Mouse (Mus musculus) forebrain, embryonic 14.5 days (tissue): ENCODE measurements around the gene Metrn. TPM values are rescaled to one million over a fixed set of nuclear protein-coding genes. Genes with fewer than 3 reads are reported as not detected.
"Not testable (repeated sequence)": the region's sequence is repeated elsewhere in the genome, so short reads cannot be mapped to it uniquely, and the experiment has no call there.

Experiments used
- ATAC-seq: fragments of 200-750 bp; cut with Nextera tagmentation; 2 replicates; pipeline ENCODE4 v1.8.0; 2017; ENCODE audit warnings: mild to moderate bottlenecking, moderate library complexity
- DNase-seq: peaks from one replicate; pipeline ENCODE4 v3.0.0-alpha.2; 2015; ENCODE audit warnings: low spot score
- H3K27ac ChIP-seq: fragments of 300-500 bp; sonication (generic); 2 replicates; pipeline ENCODE4 v1.5.1; 2014; ENCODE audit warnings: low read depth, mild to moderate bottlenecking, control low read depth, low read length, moderate library complexity
- H3K27me3 ChIP-seq: fragments of 300-500 bp; sonication (generic); replicated peaks from 2 replicates; pipeline ENCODE4 v1.6.1; 2014; ENCODE audit warnings: low read length, control low read depth, mixed read lengths; ENCODE audit not compliant: control insufficient read depth, insufficient read depth
- H3K36me3 ChIP-seq: fragments of 300-500 bp; sonication (generic); 2 replicates; pipeline ENCODE4 v1.6.1; 2014; ENCODE audit warnings: low read length, control low read depth; ENCODE audit not compliant: control insufficient read depth, insufficient read depth
- H3K4me1 ChIP-seq: fragments of 300-500 bp; sonication (generic); 2 replicates; pipeline ENCODE4 v1.6.1; 2014; ENCODE audit warnings: antibody characterized with exemption, low read length, control low read depth; ENCODE audit not compliant: control insufficient read depth, insufficient read depth
- H3K4me2 ChIP-seq: fragments of 300-500 bp; sonication (generic); 2 replicates; pipeline ENCODE4 v1.6.1; 2014; ENCODE audit warnings: mild to moderate bottlenecking, control low read depth, low read length
- H3K4me3 ChIP-seq: fragments of 300-500 bp; sonication (generic); 2 replicates; pipeline ENCODE4 v1.5.1; 2014; ENCODE audit warnings: low read depth, low read length, control low read depth
- H3K9ac ChIP-seq: fragments of 300-500 bp; sonication (generic); 2 replicates; pipeline ENCODE4 v1.6.1; 2014; ENCODE audit warnings: mild to moderate bottlenecking, low read length, control low read depth, moderate library complexity
- H3K9me3 ChIP-seq: fragments of 300-500 bp; sonication (generic); replicated peaks from 2 replicates; pipeline ENCODE4 v1.6.1; 2016; ENCODE audit warnings: low read length, control low read depth, mixed read lengths; ENCODE audit not compliant: control insufficient read depth
- WGBS: fragments of 180-500 bp; shearing (Covaris S2); extraction: QIAGEN DNeasy Blood & Tissue Kit; methylation state at CpG from one replicate; pipeline ENCODE4 v1.1.7; 2014; 5-methylcytosine and 5-hydroxymethylcytosine counted together
- polyA plus RNA-seq: library from polyadenylated mRNA; unstranded; fragments of >200 nt; fragmentation: Nextera tagmentation; extraction: Ambion mirVana; gene quantifications from 2 replicates; pipeline ENCODE4 v1.2.1, GENCODE M21; 2014

The Metrn gene
- polyA plus RNA-seq, 1 experiment from 2014 or later = 9.8 TPM

GRCm38 (mm10) chr17:25817662-25818061 lies 20.7 kb upstream of the Metrn start:
- no peak overlapping the region for H3K27ac ChIP-seq
- no peaks in the 10 kb centered on the region for H3K9me3 ChIP-seq
- no peak overlapping the region for H3K4me3 ChIP-seq
- H3K4me2 ChIP-seq = no peak overlapping the region
- no peak overlapping the region for H3K9ac ChIP-seq
- DNase-seq (no peak), ATAC-seq (no peak)
- no peaks in the 10 kb centered on the region for H3K4me1 ChIP-seq
- peaks cover 17% of the 10 kb centered on the region for H3K27me3 ChIP-seq
- WGBS = 86% methylated on average over 11 of the region's 11 CpGs
- H3K36me3 ChIP-seq = peaks cover 34% of the 10 kb centered on the region

GRCm38 (mm10) chr17:25813471-25813870 lies 16.5 kb upstream of the Metrn start:
- peak overlapping the region; percentile 17; the same call in 1 of the 2 replicates for H3K4me2 ChIP-seq
- ATAC-seq = no peak
- 2% methylated on average over 20 of the region's 20 CpGs for WGBS
- H3K4me1 ChIP-seq = peaks cover 11% of the 10 kb centered on the region
- H3K36me3 ChIP-seq = peaks cover 20% of the 10 kb centered on the region
- H3K27ac ChIP-seq = no peak overlapping the region
- no peak overlapping the region for H3K4me3 ChIP-seq
- H3K9ac ChIP-seq = peak overlapping the region; percentile 50
- no peaks in the 10 kb centered on the region for H3K9me3 ChIP-seq
- peaks cover 2% of the 10 kb centered on the region; the same call in 1 of the 2 replicates for H3K27me3 ChIP-seq
- DNase-seq = peak; percentile 61

- H3K9me3 ChIP-seq = no peaks in the 10 kb centered on the region
- H3K27me3 ChIP-seq = no peaks in the 10 kb centered on the region
- DNase-seq = no peak
- no peak overlapping the region for H3K27ac ChIP-seq
- peaks cover 16% of the 10 kb centered on the region for H3K4me1 ChIP-seq
- ATAC-seq = no peak
- no peak overlapping the region for H3K4me3 ChIP-seq
- WGBS = 76% methylated on average over 4 of the region's 4 CpGs
- peak overlapping the region; percentile 95; the same call in 1 of the 2 replicates for H3K9ac ChIP-seq
- H3K36me3 ChIP-seq = no peaks in the 10 kb centered on the region
- H3K4me2 ChIP-seq = peak overlapping the region; percentile 86
These were observed 14.0 kb upstream of the Metrn start for GRCm38 (mm10) chr17:25810890-25811289.

- H3K36me3 ChIP-seq = no peaks in the 10 kb centered on the region
- peak overlapping the region; percentile 85 for H3K4me3 ChIP-seq
- peak overlapping the region; percentile 86 for H3K4me2 ChIP-seq
- peak overlapping the region; percentile 95 for H3K27ac ChIP-seq
- DNase-seq (peak; percentile 62), ATAC-seq (peak; percentile 57)
- peaks cover 16% of the 10 kb centered on the region for H3K4me1 ChIP-seq
- peak overlapping the region; percentile 95 for H3K9ac ChIP-seq
- WGBS = 11% methylated on average over 24 of the region's 25 CpGs
- H3K27me3 ChIP-seq = no peaks in the 10 kb centered on the region
- H3K9me3 ChIP-seq = no peaks in the 10 kb centered on the region
These were observed 12.8 kb upstream of the Metrn start for GRCm38 (mm10) chr17:25809606-25810340.

DNA sequence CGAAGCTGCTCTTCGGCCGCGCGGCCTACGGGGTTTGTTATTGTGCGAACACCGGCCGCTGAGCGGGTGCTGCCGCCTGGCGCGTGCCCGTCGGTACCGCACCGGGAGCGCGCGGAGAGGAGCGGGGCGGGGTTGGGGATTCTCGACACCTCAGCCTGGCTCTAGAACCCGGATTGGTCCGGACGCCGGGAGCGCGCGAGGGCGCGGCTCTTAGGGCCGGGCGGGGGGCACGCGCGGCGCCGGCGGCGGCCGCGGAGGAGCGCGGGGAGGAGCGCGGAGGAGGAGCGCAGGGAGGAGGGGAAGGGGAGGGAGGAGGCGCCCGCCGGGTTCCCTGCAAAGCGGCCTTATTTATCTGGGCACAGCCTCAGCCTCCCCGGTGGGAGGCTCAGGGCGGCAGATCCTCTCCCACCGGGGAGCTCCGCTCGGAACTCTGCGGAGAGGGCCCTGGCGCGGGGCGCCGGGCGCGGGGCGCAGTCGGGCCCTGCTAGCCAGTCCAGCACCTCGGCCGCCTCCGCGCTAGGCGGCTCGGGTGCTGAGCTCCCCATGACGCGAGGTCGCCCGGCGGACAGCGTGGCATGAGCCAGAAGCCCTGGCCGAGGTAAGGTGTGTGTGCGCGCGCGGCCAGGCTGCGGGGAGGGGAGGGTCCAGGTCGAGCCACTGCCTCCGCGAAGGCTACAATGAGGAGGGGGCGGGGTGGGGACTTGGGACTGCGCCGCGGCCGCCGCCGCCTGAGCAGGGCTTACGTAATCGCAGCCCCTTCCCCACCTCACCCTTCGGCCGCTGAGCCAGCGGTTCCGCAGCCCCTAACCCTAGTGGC lies 12.1 kb upstream of the Metrn start, which contains the start of gene Fbxl16:
Fbxl16 (plus strand) TSS at position 297 of the 817 bp plus-strand sequence.
- peaks cover 16% of the 10 kb centered on the region for H3K4me1 ChIP-seq
- 0 out of 2 replicates have a peak, but pooled peaks cover 3% of the 10 kb centered on the region for H3K27me3 ChIP-seq
- WGBS = under 1% methylated on average over 79 of the region's 100 CpGs
- no peaks in the 10 kb centered on the region for H3K9me3 ChIP-seq
- H3K36me3 ChIP-seq = no peaks in the 10 kb centered on the region
- DNase-seq (peak; percentile 96), ATAC-seq (peak; percentile 88)
- H3K9ac ChIP-seq = peak within 1 kb of the TSS; percentile 95
- H3K4me2 ChIP-seq = peak within 1 kb of the TSS; percentile 86
- H3K4me3 ChIP-seq = peak within 1 kb of the TSS; percentile 85
- peak within 1 kb of the TSS; percentile 95 for H3K27ac ChIP-seq

DNA sequence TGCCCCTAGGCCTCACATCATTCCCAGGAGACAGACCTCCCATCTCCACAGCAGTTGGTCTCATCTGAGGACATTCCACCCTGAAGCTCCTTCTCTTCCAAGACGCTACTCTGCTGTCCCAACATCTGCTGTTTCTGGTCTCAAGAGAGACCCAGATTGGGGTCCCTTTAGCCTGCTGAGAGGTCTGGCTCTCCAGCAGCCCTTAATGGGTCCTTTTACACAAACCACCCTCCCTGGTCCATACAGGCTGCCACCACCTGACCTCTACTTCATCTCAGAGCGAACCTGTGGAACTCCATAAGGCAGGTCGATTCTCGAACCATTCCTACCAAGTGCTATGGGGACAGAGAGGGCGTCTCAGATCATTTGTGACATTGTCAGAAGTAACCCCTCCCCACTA lies 11.1 kb upstream of the Metrn start:
- H3K27ac ChIP-seq = peak overlapping the region; percentile 95; the same call in 1 of the 2 replicates
- peak overlapping the region; percentile 95 for H3K9ac ChIP-seq
- WGBS = 40% methylated on average over 5 of the region's 5 CpGs
- H3K4me3 ChIP-seq = peak overlapping the region; percentile 85; the same call in 1 of the 2 replicates
- DNase-seq = no peak
- H3K4me2 ChIP-seq = peak overlapping the region; percentile 86
- no peaks in the 10 kb centered on the region for H3K9me3 ChIP-seq
- peaks cover 24% of the 10 kb centered on the region for H3K4me1 ChIP-seq
- H3K36me3 ChIP-seq = no peaks in the 10 kb centered on the region
- ATAC-seq = no peak
- 0 out of 2 replicates have a peak, but pooled peaks cover 3% of the 10 kb centered on the region for H3K27me3 ChIP-seq

- H3K4me2 ChIP-seq, H3K9ac ChIP-seq, ATAC-seq, H3K4me3 ChIP-seq, H3K27ac ChIP-seq, H3K9me3 ChIP-seq, DNase-seq, H3K27me3 ChIP-seq, H3K36me3 ChIP-seq: not testable (repeated sequence)
- WGBS = 50% methylated on average over 2 of the region's 2 CpGs
- H3K4me1 ChIP-seq = peaks cover 29% of the 10 kb centered on the region
These were observed 10.5 kb upstream of the Metrn start for GRCm38 (mm10) chr17:25807452-25807851.

GRCm38 (mm10) chr17:25806507-25806906 lies 9.6 kb upstream of the Metrn start:
- Histone ChIP-seq H3K36me3 (no peaks in the 10 kb centered on the region), H3K27me3 (0 out of 2 replicates have a peak, but pooled peaks cover 3% of the 10 kb centered on the region), H3K27ac (no peak overlapping the region), H3K4me1 (peaks cover 34% of the 10 kb centered on the region), H3K4me3 (no peak overlapping the region), H3K4me2 (no peak overlapping the region), H3K9me3 (no peaks in the 10 kb centered on the region), H3K9ac (no peak overlapping the region)
- no peak for DNase-seq
- ATAC-seq = no peak
- WGBS = 81% methylated on average over 4 of the region's 4 CpGs
